Comparison of ENCODE assay signal across 18 mouse cellular contexts in genomic region chr9:13287482-13287881, GRCm38 (mm10).
"Had no signal": no experiment of that assay in that cellular context is flagged by ENCODE, and none has a peak within 500 bp of the region (broad histone marks: within the 10 kb centered on the region; RNA-seq: fewer than 3 reads in every experiment).

No protein-coding gene starts in this region.

- DNase-seq: lung, adult 2 months; lung, postnatal 14 days; lung, postnatal 36 days; right cerebral cortex, postnatal 14 days; thymus, adult 2 months; thymus, postnatal 25 days; thymus, postnatal 4 days had no signal

- H3K4me3 ChIP-seq: lung, embryonic 15.5 days; megakaryocyte, embryonic 14.5 days; midbrain, embryonic 13.5 days; midbrain, embryonic 15.5 days; neural tube, embryonic 13.5 days; neural tube, embryonic 15.5 days; stomach, embryonic 15.5 days had no signal

- H3K27me3 ChIP-seq: lung, embryonic 15.5 days; megakaryocyte, embryonic 14.5 days; midbrain, embryonic 13.5 days; midbrain, embryonic 15.5 days; neural tube, embryonic 13.5 days; neural tube, embryonic 15.5 days; stomach, embryonic 15.5 days had no signal

- H3K4me2 ChIP-seq: lung, embryonic 15.5 days; midbrain, embryonic 11.5 days; midbrain, embryonic 13.5 days; midbrain, embryonic 15.5 days; neural tube, embryonic 13.5 days; neural tube, embryonic 15.5 days; stomach, embryonic 15.5 days had no signal

- H3K4me1 ChIP-seq: lung, embryonic 15.5 days; midbrain, embryonic 13.5 days; midbrain, embryonic 15.5 days; neural tube, embryonic 13.5 days; neural tube, embryonic 15.5 days; stomach, embryonic 15.5 days had no signal

- H3K27ac ChIP-seq: lung, embryonic 15.5 days; macrophage; midbrain, embryonic 13.5 days; midbrain, embryonic 15.5 days; neural tube, embryonic 13.5 days; neural tube, embryonic 15.5 days; stomach, embryonic 15.5 days; stomach, postnatal 0 days had no signal

- ATAC-seq: lung, postnatal 0 days; midbrain, embryonic 13.5 days; midbrain, embryonic 15.5 days had no signal

- H3K36me3 ChIP-seq: lung, embryonic 15.5 days; midbrain, embryonic 13.5 days; midbrain, embryonic 15.5 days; neural tube, embryonic 13.5 days; neural tube, embryonic 15.5 days had no signal
